Mouse (Mus musculus) myocyte (in vitro differentiated cells): Measurements from ENCODE around the gene Prkn. TPM values are rescaled to one million over a fixed set of nuclear protein-coding genes. Genes with fewer than 3 reads are reported as not detected.

ENCODE experiments used
- H3K27me3 ChIP-seq: one replicate; pipeline ENCODE4 v1.6.1; 2011; ENCODE audit not compliant: control insufficient read depth, insufficient read depth, insufficient read length
- H3K36me3 ChIP-seq: one replicate; pipeline ENCODE4 v1.6.1; 2011; ENCODE audit not compliant: control insufficient read depth, insufficient read depth
- H3K4me2 ChIP-seq: one replicate; pipeline ENCODE4 v1.6.1; 2011; ENCODE audit warnings: low read depth, control low read depth
- H3K4me3 ChIP-seq: one replicate; pipeline ENCODE4 v1.5.1; 2011; ENCODE audit warnings: mild to moderate bottlenecking, control low read depth, moderate library complexity
- H3K79me2 ChIP-seq: one replicate; pipeline ENCODE4 v1.6.1; 2011; ENCODE audit not compliant: control insufficient read depth, insufficient read depth
- H3ac ChIP-seq: one replicate; pipeline ENCODE4 v1.6.1; 2011; ENCODE audit not compliant: control insufficient read depth, insufficient read length
- CEBPB ChIP-seq: IDR thresholded peaks from 2 replicates; pipeline ENCODE4 v1.6.1; 2011; ENCODE audit warnings: mild to moderate bottlenecking, moderate library complexity; ENCODE audit not compliant: poor library complexity, insufficient read depth, severe bottlenecking
- E2F4 ChIP-seq: IDR thresholded peaks from one replicate; pipeline ENCODE4 v1.6.1; 2011; ENCODE audit warnings: mild to moderate bottlenecking, control low read depth, moderate library complexity; ENCODE audit not compliant: insufficient read depth
- MAX ChIP-seq: IDR thresholded peaks from one replicate; pipeline ENCODE4 v1.6.1; 2011; ENCODE audit warnings: low read depth, mild to moderate bottlenecking, control low read depth
- MYOD1 ChIP-seq, 3 experiments: IDR thresholded peaks; one replicate each; pipeline ENCODE4 v1.6.1; 2011; ENCODE audit warnings: control low read depth in 2 of 3, low read depth in 2 of 3, mild to moderate bottlenecking in 2 of 3, moderate library complexity in 1 of 3; ENCODE audit not compliant: insufficient read length in 2 of 3, control insufficient read depth in 1 of 3
- MYOG ChIP-seq, 3 experiments: IDR thresholded peaks; one replicate each; pipeline ENCODE4 v1.6.1; 2011; ENCODE audit warnings: control low read depth in 2 of 3, low read depth in 2 of 3, mild to moderate bottlenecking in 2 of 3; ENCODE audit not compliant: insufficient read length in 2 of 3, control insufficient read depth in 1 of 3, insufficient read depth in 1 of 3
- POLR2A ChIP-seq: IDR thresholded peaks from one replicate; pipeline ENCODE4 v1.6.1; 2011; ENCODE audit warnings: low read depth, mild to moderate bottlenecking, control low read depth, moderate library complexity; ENCODE audit not compliant: insufficient read length
- POLR2AphosphoS2 ChIP-seq: IDR thresholded peaks from one replicate; pipeline ENCODE4 v1.6.1; 2011; ENCODE audit warnings: low read depth, control low read depth; ENCODE audit not compliant: insufficient read length
- REST ChIP-seq: IDR thresholded peaks from one replicate; pipeline ENCODE4 v1.6.1; 2011; ENCODE audit warnings: mild to moderate bottlenecking, control low read depth, moderate library complexity; ENCODE audit not compliant: insufficient read depth, insufficient read length
- SRF ChIP-seq: IDR thresholded peaks from one replicate; pipeline ENCODE4 v1.6.1; 2011; ENCODE audit warnings: low read depth; ENCODE audit not compliant: control insufficient read depth, insufficient read length
- TCF12 ChIP-seq: IDR thresholded peaks from one replicate; pipeline ENCODE4 v1.6.1; 2011; ENCODE audit warnings: mild to moderate bottlenecking, control low read depth; ENCODE audit not compliant: poor library complexity, insufficient read depth, severe bottlenecking
- TCF3 ChIP-seq: IDR thresholded peaks from one replicate; pipeline ENCODE4 v1.6.1; 2011; ENCODE audit warnings: low read depth, control low read depth; ENCODE audit not compliant: insufficient read length
- USF1 ChIP-seq: IDR thresholded peaks from one replicate; pipeline ENCODE4 v1.6.1; 2011; ENCODE audit warnings: low read depth, mild to moderate bottlenecking, control low read depth, moderate library complexity
- polyA plus RNA-seq: library from polyadenylated mRNA; unstranded; fragments of >200 nt; fragmentation: generic; extraction: Trizol; gene quantifications from one replicate; pipeline ENCODE4 v1.2.1, GENCODE M21; 2012; ENCODE audit warnings: missing spikeins

Prkn gene
- polyA plus RNA-seq, 1 experiment = 0.26 TPM

- Histone ChIP-seq H3ac (no peak overlapping the region), H3K27me3 (no peaks in the 10 kb centered on the region), H3K79me2 (no peaks in the 10 kb centered on the region), H3K4me2 (no peak overlapping the region), H3K4me3 (no peak overlapping the region), H3K36me3 (no peaks in the 10 kb centered on the region)
- TF ChIP-seq CEBPB (no peak), POLR2A (no peak), TCF12 (no peak), REST (no peak), MYOD1 (IDR thresholded peaks at IDR 0.05; ENCODE audit: control insufficient read depth in 1 of 3, insufficient read length in 2 of 3, low read depth in 2 of 3) (no peak), MYOG (IDR thresholded peaks at IDR 0.05; ENCODE audit: control insufficient read depth in 1 of 3, insufficient read depth in 1 of 3, insufficient read length in 2 of 3, low read depth in 2 of 3) (no peak), MAX (no peak)
These were observed 1022.2 kb downstream of the Prkn start for GRCm38 (mm10) chr17:11862360-11862759.

- H3K4me3 ChIP-seq = no peak overlapping the region
- no peaks in the 10 kb centered on the region for H3K79me2 ChIP-seq
- no peaks in the 10 kb centered on the region for H3K27me3 ChIP-seq
- no peak for TF ChIP-seq SRF
- TF ChIP-seq E2F4 = no peak
- TF ChIP-seq TCF12 = no peak
- no peak for TF ChIP-seq REST
- no peak for TF ChIP-seq MYOD1 (IDR thresholded peaks at IDR 0.05; ENCODE audit: control insufficient read depth in 1 of 3, insufficient read length in 2 of 3, low read depth in 2 of 3)
- TF ChIP-seq MYOG (IDR thresholded peaks at IDR 0.05; ENCODE audit: control insufficient read depth in 1 of 3, insufficient read depth in 1 of 3, insufficient read length in 2 of 3, low read depth in 2 of 3) = no peak
- TF ChIP-seq POLR2A = no peak
- TF ChIP-seq CEBPB = no peak
- no peak for TF ChIP-seq TCF3
- no peak for TF ChIP-seq USF1
- no peak overlapping the region for H3K4me2 ChIP-seq
- H3K36me3 ChIP-seq = no peaks in the 10 kb centered on the region
- no peak overlapping the region for H3ac ChIP-seq
These were observed 1022.8 kb downstream of the Prkn start for GRCm38 (mm10) chr17:11863017-11863416.

GRCm38 (mm10) chr17:11866231-11866630 lies 1026.0 kb downstream of the Prkn start:
- no peak overlapping the region for H3K4me3 ChIP-seq
- TF ChIP-seq E2F4 (no peak), CEBPB (no peak), SRF (no peak), POLR2A (no peak), POLR2AphosphoS2 (no peak), TCF3 (no peak), MYOD1 (IDR thresholded peaks at IDR 0.05; ENCODE audit: control insufficient read depth in 1 of 3, insufficient read length in 2 of 3, low read depth in 2 of 3) (no peak), TCF12 (no peak), MYOG (IDR thresholded peaks at IDR 0.05; ENCODE audit: control insufficient read depth in 1 of 3, insufficient read depth in 1 of 3, insufficient read length in 2 of 3, low read depth in 2 of 3) (no peak), USF1 (no peak), MAX (no peak), REST (no peak)
- H3K79me2 ChIP-seq = no peaks in the 10 kb centered on the region
- no peak overlapping the region for H3K4me2 ChIP-seq
- no peak overlapping the region for H3ac ChIP-seq
- H3K36me3 ChIP-seq = no peaks in the 10 kb centered on the region
- no peaks in the 10 kb centered on the region for H3K27me3 ChIP-seq

GRCm38 (mm10) chr17:11867334-11868095 lies 1027.3 kb downstream of the Prkn start:
- Histone ChIP-seq H3ac (no peak overlapping the region), H3K4me3 (no peak overlapping the region), H3K4me2 (no peak overlapping the region), H3K79me2 (no peaks in the 10 kb centered on the region), H3K36me3 (no peaks in the 10 kb centered on the region), H3K27me3 (no peaks in the 10 kb centered on the region)
- TF ChIP-seq TCF12 (no peak), MYOD1 (IDR thresholded peaks at IDR 0.05; ENCODE audit: control insufficient read depth in 1 of 3, insufficient read length in 2 of 3, low read depth in 2 of 3) (no peak), POLR2A (no peak), TCF3 (no peak), USF1 (no peak), E2F4 (no peak), REST (no peak), POLR2AphosphoS2 (no peak), CEBPB (no peak), MYOG (IDR thresholded peaks at IDR 0.05; ENCODE audit: control insufficient read depth in 1 of 3, insufficient read depth in 1 of 3, insufficient read length in 2 of 3, low read depth in 2 of 3) (no peak), MAX (no peak), SRF (no peak)
